Mouse (Mus musculus): ENCODE measurements around the gene Zbtb16.

Gene Zbtb16

GRCm38 (mm10) chr9:48834541-48835411 lies 1.2 kb downstream of the Zbtb16 start:
- H3K36me3 ChIP-seq (ENCODE audit: control insufficient read depth, insufficient read depth, low read length, poor library complexity, severe bottlenecking): no peaks in the 10 kb centered on the region
- H3K27me3 ChIP-seq (ENCODE audit: control insufficient read depth, insufficient read depth, low read length, poor library complexity, severe bottlenecking): no peaks in the 10 kb centered on the region
- DNase-seq (ENCODE audit: low read depth, low spot score): no peak

- DNase-seq (ENCODE audit: low read depth, low spot score): no peak
- no peaks in the 10 kb centered on the region for H3K27me3 ChIP-seq (ENCODE audit: control insufficient read depth, insufficient read depth, low read length, poor library complexity, severe bottlenecking)
- no peaks in the 10 kb centered on the region for H3K36me3 ChIP-seq (ENCODE audit: control insufficient read depth, insufficient read depth, low read length, poor library complexity, severe bottlenecking)
Measured at GRCm38 (mm10) chr9:48834006-48834405, 2.0 kb downstream of the Zbtb16 start.

- Histone ChIP-seq H3K36me3 (ENCODE audit: control insufficient read depth, insufficient read depth, low read length, poor library complexity, severe bottlenecking) (no peaks in the 10 kb centered on the region), H3K27me3 (ENCODE audit: control insufficient read depth, insufficient read depth, low read length, poor library complexity, severe bottlenecking) (no peaks in the 10 kb centered on the region)
- no peak for DNase-seq (ENCODE audit: low read depth, low spot score)
Measured at GRCm38 (mm10) chr9:48833493-48833892, 2.5 kb downstream of the Zbtb16 start.

- H3K36me3 ChIP-seq (ENCODE audit: control insufficient read depth, insufficient read depth, low read length, poor library complexity, severe bottlenecking): no peaks in the 10 kb centered on the region
- no peak for DNase-seq (ENCODE audit: low read depth, low spot score)
- H3K27me3 ChIP-seq (ENCODE audit: control insufficient read depth, insufficient read depth, low read length, poor library complexity, severe bottlenecking): no peaks in the 10 kb centered on the region
Measured at GRCm38 (mm10) chr9:48832473-48833100, 3.4 kb downstream of the Zbtb16 start.

- DNase-seq (ENCODE audit: low read depth, low spot score): no peak
- no peaks in the 10 kb centered on the region for H3K36me3 ChIP-seq (ENCODE audit: control insufficient read depth, insufficient read depth, low read length, poor library complexity, severe bottlenecking)
Measured at GRCm38 (mm10) chr9:48831560-48832460, 4.2 kb downstream of the Zbtb16 start.

GRCm38 (mm10) chr9:48828839-48829238 lies 7.2 kb downstream of the Zbtb16 start:
- no peaks in the 10 kb centered on the region for H3K27me3 ChIP-seq (ENCODE audit: control insufficient read depth, insufficient read depth, low read length, poor library complexity, severe bottlenecking)
- no peak for DNase-seq (ENCODE audit: low read depth, low spot score)
- no peaks in the 10 kb centered on the region for H3K36me3 ChIP-seq (ENCODE audit: control insufficient read depth, insufficient read depth, low read length, poor library complexity, severe bottlenecking)

More at GRCm38 (mm10) chr9:48831560-48832460, 4.2 kb downstream of the Zbtb16 start:
- H3K27me3 ChIP-seq (ENCODE audit: control insufficient read depth, insufficient read depth, low read length, poor library complexity, severe bottlenecking): no peaks in the 10 kb centered on the region

- DNase-seq (ENCODE audit: low read depth, low spot score): no peak
- Histone ChIP-seq H3K36me3 (ENCODE audit: control insufficient read depth, insufficient read depth, low read length, poor library complexity, severe bottlenecking) (no peaks in the 10 kb centered on the region), H3K27me3 (ENCODE audit: control insufficient read depth, insufficient read depth, low read length, poor library complexity, severe bottlenecking) (no peaks in the 10 kb centered on the region)
Measured at GRCm38 (mm10) chr9:48826377-48826889, 9.6 kb downstream of the Zbtb16 start.

GRCm38 (mm10) chr9:48824533-48825130 lies 11.4 kb downstream of the Zbtb16 start:
- Histone ChIP-seq H3K36me3 (ENCODE audit: control insufficient read depth, insufficient read depth, low read length, poor library complexity, severe bottlenecking) (no peaks in the 10 kb centered on the region), H3K27me3 (ENCODE audit: control insufficient read depth, insufficient read depth, low read length, poor library complexity, severe bottlenecking) (no peaks in the 10 kb centered on the region)
- DNase-seq (ENCODE audit: low read depth, low spot score): no peak

GRCm38 (mm10) chr9:48823851-48824250 lies 12.2 kb downstream of the Zbtb16 start:
- H3K27me3 ChIP-seq (ENCODE audit: control insufficient read depth, insufficient read depth, low read length, poor library complexity, severe bottlenecking): no peaks in the 10 kb centered on the region
- H3K36me3 ChIP-seq (ENCODE audit: control insufficient read depth, insufficient read depth, low read length, poor library complexity, severe bottlenecking): no peaks in the 10 kb centered on the region
- DNase-seq (ENCODE audit: low read depth, low spot score): no peak

GRCm38 (mm10) chr9:48823319-48823705 lies 12.7 kb downstream of the Zbtb16 start:
- no peaks in the 10 kb centered on the region for H3K36me3 ChIP-seq (ENCODE audit: control insufficient read depth, insufficient read depth, low read length, poor library complexity, severe bottlenecking)
- no peaks in the 10 kb centered on the region for H3K27me3 ChIP-seq (ENCODE audit: control insufficient read depth, insufficient read depth, low read length, poor library complexity, severe bottlenecking)
- no peak for DNase-seq (ENCODE audit: low read depth, low spot score)

GRCm38 (mm10) chr9:48822586-48823318 lies 13.3 kb downstream of the Zbtb16 start:
- Histone ChIP-seq H3K27me3 (ENCODE audit: control insufficient read depth, insufficient read depth, low read length, poor library complexity, severe bottlenecking) (no peaks in the 10 kb centered on the region), H3K36me3 (ENCODE audit: control insufficient read depth, insufficient read depth, low read length, poor library complexity, severe bottlenecking) (no peaks in the 10 kb centered on the region)
- no peak for DNase-seq (ENCODE audit: low read depth, low spot score)

GRCm38 (mm10) chr9:48821916-48822585 lies 14.0 kb downstream of the Zbtb16 start:
- DNase-seq (ENCODE audit: low read depth, low spot score): no peak
- H3K27me3 ChIP-seq (ENCODE audit: control insufficient read depth, insufficient read depth, low read length, poor library complexity, severe bottlenecking): no peaks in the 10 kb centered on the region

GRCm38 (mm10) chr9:48821431-48821830 lies 14.6 kb downstream of the Zbtb16 start:
- H3K36me3 ChIP-seq (ENCODE audit: control insufficient read depth, insufficient read depth, low read length, poor library complexity, severe bottlenecking): no peaks in the 10 kb centered on the region
- DNase-seq (ENCODE audit: low read depth, low spot score): no peak
- H3K27me3 ChIP-seq (ENCODE audit: control insufficient read depth, insufficient read depth, low read length, poor library complexity, severe bottlenecking): no peaks in the 10 kb centered on the region; the same call in 1 of the 2 replicates

More at GRCm38 (mm10) chr9:48821916-48822585, 14.0 kb downstream of the Zbtb16 start:
- no peaks in the 10 kb centered on the region for H3K36me3 ChIP-seq (ENCODE audit: control insufficient read depth, insufficient read depth, low read length, poor library complexity, severe bottlenecking)

Measured in splenic B cell, adult 2 months (primary cell).